Mouse (Mus musculus) limb, embryonic 14.5 days (tissue): Measurements from ENCODE around the gene Sos1. TPM values are rescaled to one million over a fixed set of nuclear protein-coding genes. Genes with fewer than 3 reads are reported as not detected.

Experiments
- ATAC-seq: fragments of 200-750 bp; cut with Nextera tagmentation; 2 replicates; pipeline ENCODE4 v1.8.0; 2017; ENCODE audit warnings: low read depth, moderate number of reproducible peaks, moderate TSS enrichment; ENCODE audit not compliant: low FRiP score
- DNase-seq: peaks from one replicate; pipeline ENCODE4 v3.0.0-alpha.2; 2015; ENCODE audit warnings: low spot score
- H3K27ac ChIP-seq: fragments of 300-500 bp; sonication (generic); replicated peaks from 2 replicates; pipeline ENCODE4 v1.5.1; 2014; ENCODE audit warnings: low read depth, mild to moderate bottlenecking, low read length, moderate library complexity, mixed read lengths
- H3K27me3 ChIP-seq: fragments of 300-500 bp; sonication (generic); 2 replicates; pipeline ENCODE4 v1.6.1; 2014; ENCODE audit warnings: low read length, mixed read lengths; ENCODE audit not compliant: control insufficient read depth, insufficient read depth
- H3K36me3 ChIP-seq: fragments of 300-500 bp; sonication (generic); 2 replicates; pipeline ENCODE4 v1.6.1; 2014; ENCODE audit warnings: mild to moderate bottlenecking, low read length, moderate library complexity, mixed read lengths; ENCODE audit not compliant: control insufficient read depth, insufficient read depth
- H3K4me1 ChIP-seq: fragments of 300-500 bp; sonication (generic); 2 replicates; pipeline ENCODE4 v1.6.1; 2014; ENCODE audit warnings: antibody characterized with exemption, low read length, mixed read lengths; ENCODE audit not compliant: control insufficient read depth, insufficient read depth
- H3K4me2 ChIP-seq: fragments of 300-500 bp; sonication (generic); replicated peaks from 2 replicates; pipeline ENCODE4 v1.6.1; 2014; ENCODE audit warnings: low read depth, mild to moderate bottlenecking, low read length, moderate library complexity; ENCODE audit not compliant: severe bottlenecking
- H3K4me3 ChIP-seq: fragments of 300-500 bp; sonication (generic); replicated peaks from 2 replicates; pipeline ENCODE4 v1.5.1; 2014; ENCODE audit warnings: low read length
- H3K9ac ChIP-seq: fragments of 300-500 bp; sonication (generic); 2 replicates; pipeline ENCODE4 v1.6.1; 2014; ENCODE audit warnings: mild to moderate bottlenecking, low read depth, low read length, moderate library complexity; ENCODE audit not compliant: severe bottlenecking
- H3K9me3 ChIP-seq: fragments of 300-500 bp; sonication (generic); 2 replicates; pipeline ENCODE4 v1.6.1; 2016; ENCODE audit warnings: low read length; ENCODE audit not compliant: control insufficient read depth
- POLR2A ChIP-seq: fragments of 200-500 bp; IDR thresholded peaks from 2 replicates; pipeline ENCODE4 v1.8.0; 2012; ENCODE audit warnings: inconsistent platforms, mild to moderate bottlenecking, moderate library complexity, borderline replicate concordance; ENCODE audit not compliant: insufficient read depth, insufficient read length; ENCODE audit errors: extremely low read depth
- WGBS: fragments of 180-500 bp; shearing (Covaris S2); extraction: QIAGEN DNeasy Blood & Tissue Kit; methylation state at CpG from one replicate; pipeline ENCODE4 v1.1.7; 2014; 5-methylcytosine and 5-hydroxymethylcytosine counted together
- polyA plus RNA-seq, 2 experiments: library from polyadenylated mRNA; depleted of rRNA in 1 of 2; stranded (reverse) in 1 of 2; unstranded in 1 of 2; fragments of >200 nt; fragmentation: Nextera tagmentation in 1 of 2; extraction: Ambion mirVana in 1 of 2; gene quantifications; 2 replicates each; pipeline versions ENCODE4 v1.2.1 to v1.2.3; 2012 to 2014

Sos1 gene
- polyA plus RNA-seq, 2 experiments = 10.3 to 10.5 TPM

- Histone ChIP-seq H3K9me3 (no peaks in the 10 kb centered on the region), H3K4me2 (no peak overlapping the region), H3K4me3 (no peak overlapping the region), H3K27me3 (no peaks in the 10 kb centered on the region), H3K9ac (no peak overlapping the region), H3K27ac (no peak overlapping the region), H3K4me1 (no peaks in the 10 kb centered on the region), H3K36me3 (no peaks in the 10 kb centered on the region)
- 93% methylated on average over 12 of the region's 12 CpGs for WGBS
- no peak for TF ChIP-seq POLR2A
- ATAC-seq = no peak
- DNase-seq = no peak
These were observed 38.6 kb upstream of the Sos1 start for GRCm38 (mm10) chr17:80518811-80519210.

GRCm38 (mm10) chr17:80517244-80517643 is 37.0 kb upstream of the Sos1 start:
- H3K4me3 ChIP-seq = no peak overlapping the region
- H3K4me2 ChIP-seq = no peak overlapping the region
- TF ChIP-seq POLR2A = no peak
- ATAC-seq (no peak), DNase-seq (no peak)
- no peaks in the 10 kb centered on the region for H3K4me1 ChIP-seq
- H3K36me3 ChIP-seq = no peaks in the 10 kb centered on the region
- 74% methylated on average over 9 of the region's 9 CpGs for WGBS
- H3K27me3 ChIP-seq = no peaks in the 10 kb centered on the region
- H3K27ac ChIP-seq = no peak overlapping the region
- no peak overlapping the region for H3K9ac ChIP-seq
- H3K9me3 ChIP-seq = no peaks in the 10 kb centered on the region

DNA sequence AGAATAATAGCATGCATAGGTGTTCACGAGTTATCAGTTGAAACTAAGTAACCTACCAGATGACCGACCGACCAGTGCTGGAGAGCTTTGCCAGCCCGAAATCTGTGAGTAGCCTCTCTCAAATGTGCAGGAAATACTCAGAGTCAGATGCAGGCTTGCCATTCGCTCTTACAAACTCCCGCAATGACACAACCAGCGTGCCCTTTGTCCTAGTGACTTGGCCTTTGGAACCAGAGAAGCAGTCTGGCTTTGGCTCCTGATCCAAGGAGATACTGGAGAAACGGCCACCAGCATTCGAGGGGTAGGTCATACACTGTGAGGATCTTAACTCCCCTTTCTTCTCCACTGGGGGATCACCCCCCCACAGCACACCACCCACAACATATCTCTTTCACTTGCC is 35.7 kb upstream of the Sos1 start:
- ATAC-seq (no peak), DNase-seq (no peak)
- Histone ChIP-seq H3K27ac (no peak overlapping the region), H3K4me3 (no peak overlapping the region), H3K4me1 (no peaks in the 10 kb centered on the region), H3K36me3 (no peaks in the 10 kb centered on the region), H3K9ac (no peak overlapping the region), H3K4me2 (no peak overlapping the region), H3K9me3 (no peaks in the 10 kb centered on the region), H3K27me3 (no peaks in the 10 kb centered on the region)
- WGBS = 93% methylated on average over 9 of the region's 9 CpGs
- no peak for TF ChIP-seq POLR2A

- Histone ChIP-seq H3K27ac (no peak overlapping the region), H3K4me3 (no peak overlapping the region), H3K4me1 (no peaks in the 10 kb centered on the region), H3K36me3 (no peaks in the 10 kb centered on the region), H3K9me3 (no peaks in the 10 kb centered on the region), H3K4me2 (no peak overlapping the region), H3K27me3 (no peaks in the 10 kb centered on the region), H3K9ac (no peak overlapping the region)
- 93% methylated on average over 7 of the region's 7 CpGs for WGBS
- TF ChIP-seq POLR2A = no peak
- DNase-seq (no peak), ATAC-seq (no peak)
These were observed 35.3 kb upstream of the Sos1 start for GRCm38 (mm10) chr17:80515513-80515912.

DNA sequence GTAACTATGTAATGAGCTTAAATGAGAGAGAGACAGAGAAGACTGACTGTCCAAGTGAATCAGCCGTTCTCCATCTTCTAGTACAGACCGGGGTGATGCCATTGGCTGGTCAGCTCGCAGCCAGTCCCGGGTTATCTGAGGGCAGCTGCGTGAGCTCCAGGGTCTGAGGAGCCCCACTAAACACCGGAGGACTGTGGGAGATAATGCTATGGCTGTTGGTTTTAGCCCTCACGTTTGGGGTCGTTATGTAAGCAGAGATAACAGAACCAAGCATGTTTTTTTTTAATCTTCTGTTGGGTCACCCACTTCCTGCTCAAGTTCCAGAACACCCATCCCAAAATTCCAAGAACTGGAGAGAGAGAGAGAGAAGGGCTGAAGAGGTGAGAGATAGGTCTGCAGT is 33.5 kb upstream of the Sos1 start:
- Histone ChIP-seq H3K4me1 (no peaks in the 10 kb centered on the region), H3K4me2 (no peak overlapping the region), H3K4me3 (no peak overlapping the region), H3K9ac (no peak overlapping the region), H3K9me3 (no peaks in the 10 kb centered on the region), H3K27ac (no peak overlapping the region), H3K27me3 (no peaks in the 10 kb centered on the region), H3K36me3 (no peaks in the 10 kb centered on the region)
- 79% methylated on average over 8 of the region's 8 CpGs for WGBS
- DNase-seq (no peak), ATAC-seq (no peak)
- no peak for TF ChIP-seq POLR2A

DNA sequence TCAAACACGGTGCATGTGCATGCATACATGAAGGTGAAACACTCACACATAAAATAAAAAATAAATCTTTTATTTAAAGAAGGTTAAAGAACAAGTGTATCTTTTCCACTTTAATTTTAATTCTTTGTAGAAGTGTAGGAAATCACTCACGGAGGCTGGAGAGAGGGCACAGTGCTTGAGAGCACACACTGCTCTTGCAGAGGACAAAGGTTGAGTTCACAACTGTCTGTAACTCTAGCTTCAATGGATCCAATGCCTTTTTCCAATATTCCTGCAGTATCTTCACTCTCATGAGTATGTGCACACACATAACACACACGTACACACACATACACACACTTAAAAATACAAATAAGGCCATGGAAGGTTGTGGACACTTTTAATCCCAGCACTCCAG is 30.2 kb upstream of the Sos1 start:
- no peak for TF ChIP-seq POLR2A
- Histone ChIP-seq H3K4me3 (no peak overlapping the region), H3K9me3 (no peaks in the 10 kb centered on the region), H3K9ac (no peak overlapping the region), H3K27ac (no peak overlapping the region), H3K4me1 (no peaks in the 10 kb centered on the region), H3K27me3 (no peaks in the 10 kb centered on the region), H3K4me2 (no peak overlapping the region), H3K36me3 (no peaks in the 10 kb centered on the region)
- DNase-seq = no peak
- ATAC-seq = no peak
- WGBS = 85% methylated on average over 3 of the region's 3 CpGs
